Mouse (Mus musculus) E14TG2a.4 (cell line): Measurements from ENCODE around the gene Zyg11a.

Source experiments
- CTCF ChIP-seq: conservative IDR thresholded peaks from 2 replicates; pipeline ENCODE4 v1.5.1; 2014; ENCODE audit warnings: low read length
- NANOG ChIP-seq: IDR thresholded peaks from 2 replicates; pipeline ENCODE4 v1.6.1; 2014; ENCODE audit warnings: borderline replicate concordance, low read length, mixed read lengths
- POU5F1 ChIP-seq: IDR thresholded peaks from 2 replicates; pipeline ENCODE4 v1.6.1; 2014; ENCODE audit warnings: low read length, borderline replicate concordance

GRCm38 (mm10) chr4:108222507-108222906, 4.7 kb upstream of the Zyg11a start:
- TF ChIP-seq CTCF (no peak), NANOG (no peak), POU5F1 (no peak)
